Mouse (Mus musculus) MEL (cell line): ENCODE measurements around the gene 1700001P01Rik. TPM values are rescaled to one million over a fixed set of nuclear protein-coding genes. Genes with fewer than 3 reads are reported as not detected.

Experiments
- DNase-seq: peaks from one replicate; pipeline ENCODE4 v3.0.0; 2011; ENCODE audit warnings: low read depth, low spot score
- H3K27ac ChIP-seq: 2 replicates; pipeline ENCODE4 v1.5.1; 2012; ENCODE audit warnings: low read depth, mild to moderate bottlenecking, control low read depth, low read length, moderate library complexity; ENCODE audit not compliant: control insufficient read depth
- H3K27me3 ChIP-seq, 2 experiments: fragments of 150-350 bp in 1 of 2; sonication (generic) in 1 of 2; 2 replicates each; pipeline ENCODE4 v1.6.1; 2012; ENCODE audit warnings: low read length in 2 of 2, mild to moderate bottlenecking in 2 of 2, improper control_type of control experiment in 1 of 2, moderate library complexity in 1 of 2; ENCODE audit not compliant: insufficient read depth in 2 of 2, control insufficient read depth in 1 of 2
- H3K36me3 ChIP-seq, 2 experiments: 2 replicates each; pipeline ENCODE4 v1.6.1; 2012 to 2014; ENCODE audit warnings: low read length in 2 of 2, improper control_type of control experiment in 1 of 2, inconsistent platforms in 1 of 2, mild to moderate bottlenecking in 1 of 2; ENCODE audit not compliant: insufficient read depth in 2 of 2, control insufficient read depth in 1 of 2
- H3K4me1 ChIP-seq, 2 experiments: fragments of 150-350 bp in 1 of 2; sonication (generic) in 1 of 2; 2 replicates each; pipeline ENCODE4 v1.6.1; 2012; ENCODE audit warnings: low read length in 2 of 2, improper control_type of control experiment in 1 of 2, mild to moderate bottlenecking in 1 of 2; ENCODE audit not compliant: insufficient read depth in 2 of 2, control insufficient read depth in 1 of 2
- H3K4me3 ChIP-seq, 2 experiments: fragments of 150-350 bp in 1 of 2; sonication (generic) in 1 of 2; 2 replicates each; pipeline ENCODE4 v1.5.1; 2012; ENCODE audit warnings: low read depth in 2 of 2, low read length in 2 of 2, mild to moderate bottlenecking in 2 of 2, moderate library complexity in 2 of 2, control low read depth in 1 of 2, improper control_type of control experiment in 1 of 2; ENCODE audit not compliant: control insufficient read depth in 1 of 2, insufficient read depth in 1 of 2
- H3K79me2 ChIP-seq: 2 replicates; pipeline ENCODE4 v1.6.1; 2012; ENCODE audit warnings: mild to moderate bottlenecking, low read length, moderate library complexity; ENCODE audit not compliant: control insufficient read depth, poor library complexity, insufficient read depth
- H3K9ac ChIP-seq: 2 replicates; pipeline ENCODE4 v1.6.1; 2012; ENCODE audit warnings: low read depth, mild to moderate bottlenecking, control low read depth, low read length, moderate library complexity; ENCODE audit not compliant: control insufficient read depth, poor library complexity, severe bottlenecking
- H3K9me3 ChIP-seq: fragments of 150-350 bp; sonication (generic); replicated peaks from 2 replicates; pipeline ENCODE4 v1.6.1; 2012; ENCODE audit warnings: mild to moderate bottlenecking, low read length, improper control_type of control experiment, moderate library complexity; ENCODE audit not compliant: insufficient read depth
- BHLHE40 ChIP-seq: IDR thresholded peaks from 2 replicates; pipeline ENCODE4 v1.6.1; 2012; ENCODE audit warnings: low read depth, mild to moderate bottlenecking, inconsistent platforms, low read length, improper control_type of control experiment, borderline replicate concordance
- CTCF ChIP-seq, 3 experiments: IDR thresholded peaks in 2 of 3; conservative IDR thresholded peaks in 1 of 3; 2 replicates each; pipeline ENCODE4 v1.5.1; 2011 to 2012; ENCODE audit warnings: low read length in 3 of 3, low read depth in 2 of 3, mild to moderate bottlenecking in 2 of 3, improper control_type of control experiment in 1 of 3, inconsistent platforms in 1 of 3, mixed read lengths in 1 of 3, moderate library complexity in 1 of 3; ENCODE audit not compliant: control insufficient read depth in 1 of 3, insufficient read depth in 1 of 3, poor library complexity in 1 of 3, severe bottlenecking in 1 of 3
- E2F4 ChIP-seq: IDR thresholded peaks from 2 replicates; pipeline ENCODE4 v1.6.1; 2011; ENCODE audit warnings: low read depth, low read length, improper control_type of control experiment, borderline replicate concordance
- ELF1 ChIP-seq: IDR thresholded peaks from 2 replicates; pipeline ENCODE4 v1.6.1; 2014; ENCODE audit warnings: low read depth, mild to moderate bottlenecking, inconsistent platforms, low read length, improper control_type of control experiment, moderate library complexity
- EP300 ChIP-seq, 2 experiments: IDR thresholded peaks; 2 replicates each; pipeline ENCODE4 v1.6.1; 2011; ENCODE audit warnings: improper control_type of control experiment in 2 of 2, low read length in 2 of 2, low read depth in 1 of 2, mild to moderate bottlenecking in 1 of 2
- GABPA ChIP-seq: IDR thresholded peaks from 2 replicates; pipeline ENCODE4 v1.6.1; 2012; ENCODE audit warnings: low read depth, mild to moderate bottlenecking, inconsistent platforms, low read length, improper control_type of control experiment, moderate library complexity
- HCFC1 ChIP-seq: IDR thresholded peaks from 2 replicates; pipeline ENCODE4 v1.6.1; 2012; ENCODE audit warnings: low read depth, mild to moderate bottlenecking, inconsistent platforms, low read length, improper control_type of control experiment, moderate library complexity
- JUND ChIP-seq: IDR thresholded peaks from 2 replicates; pipeline ENCODE4 v1.6.1; 2011; ENCODE audit warnings: low read depth, mild to moderate bottlenecking, improper control_type of control experiment, low read length
- MAFK ChIP-seq: IDR thresholded peaks from 2 replicates; pipeline ENCODE4 v1.6.1; 2011; ENCODE audit warnings: low read depth, mild to moderate bottlenecking, low read length, improper control_type of control experiment, borderline replicate concordance
- MAX ChIP-seq: IDR thresholded peaks from 2 replicates; pipeline ENCODE4 v1.6.1; 2011; ENCODE audit warnings: low read length, improper control_type of control experiment
- MAZ ChIP-seq: IDR thresholded peaks from 2 replicates; pipeline ENCODE4 v1.6.1; 2012; ENCODE audit warnings: low read depth, mild to moderate bottlenecking, inconsistent platforms, low read length, improper control_type of control experiment
- MEF2A ChIP-seq: IDR thresholded peaks from 2 replicates; pipeline ENCODE4 v1.6.1; 2014; ENCODE audit warnings: low read depth, mild to moderate bottlenecking, inconsistent platforms, low read length, improper control_type of control experiment; ENCODE audit not compliant: poor library complexity, insufficient replicate concordance, severe bottlenecking; ENCODE audit errors: extremely low read depth
- MXI1 ChIP-seq: IDR thresholded peaks from 2 replicates; pipeline ENCODE4 v1.6.1; 2011; ENCODE audit warnings: mild to moderate bottlenecking, low read depth, low read length, improper control_type of control experiment
- MYC ChIP-seq: IDR thresholded peaks from 2 replicates; pipeline ENCODE4 v1.6.1; 2011; ENCODE audit warnings: low read depth, mild to moderate bottlenecking, low read length, improper control_type of control experiment, moderate library complexity
- POLR2A ChIP-seq, 2 experiments: IDR thresholded peaks; 2 replicates each; pipeline ENCODE4 v1.6.1; 2011 to 2012; ENCODE audit warnings: low read length in 2 of 2, mild to moderate bottlenecking in 2 of 2, control low read depth in 1 of 2, improper control_type of control experiment in 1 of 2, low read depth in 1 of 2, moderate library complexity in 1 of 2; ENCODE audit not compliant: control insufficient read depth in 1 of 2, insufficient read depth in 1 of 2, poor library complexity in 1 of 2
- RAD21 ChIP-seq: IDR thresholded peaks from 2 replicates; pipeline ENCODE4 v1.6.1; 2011; ENCODE audit warnings: mild to moderate bottlenecking, low read depth, low read length, improper control_type of control experiment
- RCOR1 ChIP-seq: IDR thresholded peaks from 2 replicates; pipeline ENCODE4 v1.6.1; 2012; ENCODE audit warnings: low read depth, mild to moderate bottlenecking, inconsistent platforms, low read length, improper control_type of control experiment
- SIN3A ChIP-seq: IDR thresholded peaks from 2 replicates; pipeline ENCODE4 v1.6.1; 2012; ENCODE audit warnings: low read length, improper control_type of control experiment, inconsistent platforms
- SMC3 ChIP-seq: IDR thresholded peaks from 2 replicates; pipeline ENCODE4 v1.6.1; 2011; ENCODE audit warnings: low read depth, low read length, improper control_type of control experiment
- TAL1 ChIP-seq: IDR thresholded peaks from 2 replicates; pipeline ENCODE4 v1.6.1; 2012; ENCODE audit warnings: mild to moderate bottlenecking, inconsistent platforms, low read length, moderate library complexity, mixed read lengths
- TBP ChIP-seq: IDR thresholded peaks from 2 replicates; pipeline ENCODE4 v1.8.0; 2011; ENCODE audit warnings: low read depth, low read length, improper control_type of control experiment
- UBTF ChIP-seq: IDR thresholded peaks from 2 replicates; pipeline ENCODE4 v1.6.1; 2012; ENCODE audit warnings: low read depth, mild to moderate bottlenecking, inconsistent platforms, low read length, improper control_type of control experiment, moderate library complexity, borderline replicate concordance; ENCODE audit not compliant: insufficient read depth
- USF1 ChIP-seq: IDR thresholded peaks from 2 replicates; pipeline ENCODE4 v1.6.1; 2014; ENCODE audit warnings: low read depth, mild to moderate bottlenecking, inconsistent platforms, low read length, improper control_type of control experiment, moderate library complexity
- ZKSCAN1 ChIP-seq: IDR thresholded peaks from 2 replicates; pipeline ENCODE4 v1.6.1; 2012; ENCODE audit warnings: low read depth, mild to moderate bottlenecking, inconsistent platforms, low read length, improper control_type of control experiment, moderate library complexity
- polyA plus RNA-seq, 2 experiments: library from polyadenylated mRNA; stranded (reverse) in 1 of 2; unstranded in 1 of 2; fragments of >175 nt in 1 of 2; fragments of >200 nt in 1 of 2; gene quantifications; 2 replicates each; pipeline versions ENCODE4 v1.2.1 to v1.2.4; 2012; ENCODE audit warnings: low replicate concordance in 2 of 2, low read depth in 1 of 2; ENCODE audit not compliant: insufficient read length in 2 of 2, insufficient read depth in 1 of 2, missing spikeins in 1 of 2
- total RNA-seq: library from RNA; depleted of rRNA; stranded (reverse); fragments of 300-350 nt; gene quantifications from 2 replicates; pipeline ENCODE4 v1.2.3, GENCODE M21; 2012

The 1700001P01Rik gene
- total and polyA plus RNA-seq, 3 experiments = 0.43 to 0.69 TPM; not detected in 1

DNA sequence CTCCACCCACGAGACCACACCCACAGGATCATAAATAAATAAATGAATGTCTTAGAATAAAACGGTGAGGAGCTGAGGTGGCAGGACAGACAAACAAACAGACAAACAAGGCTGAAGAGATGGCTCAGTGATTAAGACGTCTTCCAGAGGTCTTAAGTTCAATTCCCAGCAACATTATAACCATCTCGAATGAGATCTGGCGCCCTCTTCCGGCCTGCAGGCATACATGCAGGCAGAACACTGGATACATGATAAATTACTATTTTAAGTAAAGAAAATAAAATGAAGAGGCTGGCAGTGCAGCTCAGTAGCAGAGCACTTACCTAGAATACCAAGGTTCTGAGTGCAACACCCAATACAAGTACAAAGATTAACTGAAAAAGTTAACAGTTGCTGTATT is 37.0 kb downstream of the 1700001P01Rik start:
- Histone ChIP-seq H3K4me3 (no peak overlapping the region), H3K4me1 (peaks cover 0 to 7% of the 10 kb centered on the region in 2 experiments; a peak in 1 of 4 replicates), H3K9me3 (no peaks in the 10 kb centered on the region), H3K27me3 (no peaks in the 10 kb centered on the region), H3K27ac (no peak overlapping the region), H3K79me2 (peaks cover 40% of the 10 kb centered on the region), H3K36me3 (0 out of 4 replicates have a peak, but pooled peaks cover 0 to 2% of the 10 kb centered on the region in 2 experiments), H3K9ac (no peak overlapping the region)
- peak; percentile 82 for DNase-seq
- TF ChIP-seq GABPA (no peak), MYC (no peak), E2F4 (no peak), TAL1 (no peak), HCFC1 (0 out of 2 replicates have a peak, but pooled peaks have one; percentile 22), CTCF (IDR thresholded peaks at IDR 0.05 in 2 of 3, conservative IDR thresholded peaks at IDR 0.05 in 1 of 3; ENCODE audit: control insufficient read depth in 1 of 3, insufficient read depth in 1 of 3, low read depth in 2 of 3, low read length in 3 of 3, poor library complexity in 1 of 3, severe bottlenecking in 1 of 3) (peak; percentile 67 to 81 (median 80)), UBTF (no peak), EP300 (IDR thresholded peaks at IDR 0.05; ENCODE audit: low read depth in 1 of 2, low read length in 2 of 2) (no peak), MXI1 (no peak), MEF2A (no peak), BHLHE40 (no peak), TBP (no peak), MAX (no peak), ZKSCAN1 (no peak), RCOR1 (no peak), JUND (no peak), POLR2A (IDR thresholded peaks at IDR 0.05; ENCODE audit: control insufficient read depth in 1 of 2, insufficient read depth in 1 of 2, low read depth in 1 of 2, low read length in 2 of 2, poor library complexity in 1 of 2) (no peak), MAZ (no peak), USF1 (no peak), ELF1 (no peak), SMC3 (peak; percentile 41), RAD21 (peak; percentile 19), MAFK (no peak), SIN3A (peak; percentile 32; the same call in 1 of the 2 replicates)
